Mouse (Mus musculus) forebrain, embryonic 12.5 days (tissue): ENCODE data around the gene Crybb2. TPM values are rescaled to one million over a fixed set of nuclear protein-coding genes. Genes with fewer than 3 reads are reported as not detected.

Source experiments
- ATAC-seq: fragments of 200-750 bp; cut with Nextera tagmentation; 2 replicates; pipeline ENCODE4 v1.8.0; 2017; ENCODE audit warnings: moderate TSS enrichment; ENCODE audit not compliant: low FRiP score
- H3K27ac ChIP-seq: fragments of 300-500 bp; sonication (generic); 2 replicates; pipeline ENCODE4 v1.5.1; 2016; ENCODE audit warnings: mild to moderate bottlenecking
- H3K27me3 ChIP-seq: fragments of 300-500 bp; sonication (generic); 2 replicates; pipeline ENCODE4 v1.6.1; 2016; ENCODE audit warnings: mild to moderate bottlenecking
- H3K36me3 ChIP-seq: fragments of 300-500 bp; sonication (generic); replicated peaks from 2 replicates; pipeline ENCODE4 v1.6.1; 2016; ENCODE audit warnings: mild to moderate bottlenecking
- H3K4me1 ChIP-seq: fragments of 300-500 bp; sonication (generic); 2 replicates; pipeline ENCODE4 v1.6.1; 2016
- H3K4me2 ChIP-seq: fragments of 300-500 bp; sonication (generic); 2 replicates; pipeline ENCODE4 v1.6.1; 2016; ENCODE audit warnings: mild to moderate bottlenecking, moderate library complexity
- H3K4me3 ChIP-seq: fragments of 300-500 bp; sonication (generic); replicated peaks from 2 replicates; pipeline ENCODE4 v1.5.1; 2016; ENCODE audit warnings: mild to moderate bottlenecking
- H3K9ac ChIP-seq: fragments of 300-500 bp; sonication (generic); 2 replicates; pipeline ENCODE4 v1.6.1; 2016; ENCODE audit warnings: mild to moderate bottlenecking
- H3K9me3 ChIP-seq: fragments of 300-500 bp; sonication (generic); 2 replicates; pipeline ENCODE4 v1.6.1; 2016
- WGBS: fragments of 180-500 bp; shearing (Covaris S2); methylation state at CpG from one replicate; pipeline ENCODE4 v1.1.7; 2016; 5-methylcytosine and 5-hydroxymethylcytosine counted together
- polyA plus RNA-seq: library from polyadenylated mRNA; unstranded; fragments of >200 nt; fragmentation: Nextera tagmentation; extraction: Ambion mirVana; gene quantifications from 2 replicates; pipeline ENCODE4 v1.2.1, GENCODE M21; 2016

Crybb2 gene
- polyA plus RNA-seq, 1 experiment from 2014 or later = not detected

- no peak overlapping the region for H3K27ac ChIP-seq
- H3K9me3 ChIP-seq = no peaks in the 10 kb centered on the region
- H3K36me3 ChIP-seq = no peaks in the 10 kb centered on the region
- H3K4me1 ChIP-seq = peaks cover 11% of the 10 kb centered on the region
- H3K4me3 ChIP-seq = no peak overlapping the region
- no peak overlapping the region for H3K4me2 ChIP-seq
- no peak overlapping the region for H3K9ac ChIP-seq
- no peak; the same call in 1 of the 2 replicates for ATAC-seq
- peaks cover 5% of the 10 kb centered on the region; the same call in 1 of the 2 replicates for H3K27me3 ChIP-seq
Measured at GRCm38 (mm10) chr5:113049876-113050275, 20.0 kb downstream of the Crybb2 start.

- no peaks in the 10 kb centered on the region for H3K9me3 ChIP-seq
- H3K9ac ChIP-seq = no peak overlapping the region
- no peak for ATAC-seq
- H3K27ac ChIP-seq = no peak overlapping the region
- H3K27me3 ChIP-seq = no peaks in the 10 kb centered on the region
- no peak overlapping the region for H3K4me3 ChIP-seq
- H3K36me3 ChIP-seq = no peaks in the 10 kb centered on the region
- 85% methylated on average over 10 of the region's 10 CpGs for WGBS
- no peak overlapping the region for H3K4me2 ChIP-seq
- H3K4me1 ChIP-seq = peaks cover 28% of the 10 kb centered on the region
Measured at GRCm38 (mm10) chr5:113045511-113046273, 24.2 kb downstream of the Crybb2 start.

DNA sequence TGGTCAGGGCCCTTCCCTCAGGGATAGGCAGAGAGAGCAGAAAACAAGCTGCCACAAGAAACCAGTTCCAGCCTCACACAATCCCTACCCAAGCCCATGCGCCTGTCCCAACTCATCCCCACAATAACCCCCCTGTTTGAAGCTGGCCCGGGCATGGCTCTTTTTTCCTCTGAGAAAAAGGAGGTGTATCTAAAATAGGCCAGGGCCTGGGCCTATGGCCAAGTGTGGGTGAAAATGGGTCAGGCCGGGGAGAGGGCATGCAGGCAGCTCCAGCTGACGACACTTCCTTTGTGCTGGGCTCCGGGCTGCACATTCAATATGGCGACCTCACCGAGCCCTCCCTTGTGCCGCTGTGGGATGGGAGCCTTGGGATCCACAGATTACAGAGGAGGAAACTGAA lies 26.4 kb downstream of the Crybb2 start:
- H3K36me3 ChIP-seq = no peaks in the 10 kb centered on the region
- H3K9ac ChIP-seq = no peak overlapping the region
- no peaks in the 10 kb centered on the region for H3K9me3 ChIP-seq
- H3K27ac ChIP-seq = no peak overlapping the region
- H3K4me2 ChIP-seq = no peak overlapping the region
- H3K4me1 ChIP-seq = peaks cover 17% of the 10 kb centered on the region
- no peak overlapping the region for H3K4me3 ChIP-seq
- ATAC-seq = no peak
- H3K27me3 ChIP-seq = no peaks in the 10 kb centered on the region
- WGBS = 84% methylated on average over 8 of the region's 8 CpGs

DNA sequence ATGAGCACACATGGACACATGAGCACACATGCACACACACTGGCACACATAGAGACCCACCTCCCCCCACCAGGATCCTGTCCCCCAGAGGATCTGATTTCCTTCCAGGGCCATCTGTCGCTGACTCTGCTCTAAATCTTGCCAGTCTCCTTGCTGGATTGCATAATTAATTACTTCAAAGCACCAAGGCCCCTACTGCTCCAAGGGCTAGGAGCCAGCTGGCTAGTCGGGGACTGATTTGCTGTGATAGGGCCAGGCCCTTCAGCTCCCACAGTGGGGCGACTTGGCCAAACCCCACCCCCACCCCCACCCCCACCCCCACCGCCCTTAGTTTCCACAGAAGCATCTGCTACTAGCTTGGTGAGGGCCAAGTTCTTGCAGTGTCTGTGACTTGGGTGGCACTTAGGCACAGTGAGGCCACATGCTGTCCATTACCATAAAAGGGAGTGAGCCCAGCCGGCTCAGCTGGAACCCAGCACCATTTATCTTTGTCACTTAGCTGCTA lies 28.3 kb downstream of the Crybb2 start:
- 4% methylated on average over 5 of the region's 5 CpGs for WGBS
- no peak overlapping the region for H3K9ac ChIP-seq
- no peaks in the 10 kb centered on the region for H3K36me3 ChIP-seq
- no peak overlapping the region for H3K4me2 ChIP-seq
- H3K9me3 ChIP-seq = no peaks in the 10 kb centered on the region
- no peaks in the 10 kb centered on the region for H3K27me3 ChIP-seq
- H3K4me3 ChIP-seq = no peak overlapping the region
- peak; percentile 91 for ATAC-seq
- H3K27ac ChIP-seq = peak overlapping the region; percentile 76
- peaks cover 17% of the 10 kb centered on the region for H3K4me1 ChIP-seq

GRCm38 (mm10) chr5:113040776-113041175 lies 29.1 kb downstream of the Crybb2 start:
- WGBS = 81% methylated on average over 6 of the region's 6 CpGs
- Histone ChIP-seq H3K4me3 (no peak overlapping the region), H3K4me2 (no peak overlapping the region), H3K27ac (peak overlapping the region; percentile 73), H3K4me1 (peaks cover 17% of the 10 kb centered on the region), H3K27me3 (no peaks in the 10 kb centered on the region), H3K36me3 (no peaks in the 10 kb centered on the region), H3K9me3 (no peaks in the 10 kb centered on the region), H3K9ac (no peak overlapping the region)
- no peak for ATAC-seq

- WGBS = 81% methylated on average over 6 of the region's 6 CpGs
- ATAC-seq = no peak
- H3K4me2 ChIP-seq = no peak overlapping the region
- no peaks in the 10 kb centered on the region for H3K27me3 ChIP-seq
- H3K36me3 ChIP-seq = no peaks in the 10 kb centered on the region
- H3K9ac ChIP-seq = no peak overlapping the region
- H3K9me3 ChIP-seq = no peaks in the 10 kb centered on the region
- H3K4me3 ChIP-seq = no peak overlapping the region
- no peak overlapping the region for H3K27ac ChIP-seq
- peaks cover 27% of the 10 kb centered on the region for H3K4me1 ChIP-seq
Measured at GRCm38 (mm10) chr5:113038601-113039000, 31.3 kb downstream of the Crybb2 start.

- no peak overlapping the region for H3K9ac ChIP-seq
- H3K36me3 ChIP-seq = no peaks in the 10 kb centered on the region
- no peak overlapping the region for H3K4me2 ChIP-seq
- ATAC-seq = no peak
- H3K9me3 ChIP-seq = no peaks in the 10 kb centered on the region
- no peak overlapping the region for H3K4me3 ChIP-seq
- WGBS = 69% methylated on average over 10 of the region's 10 CpGs
- peak overlapping the region; percentile 43; the same call in 1 of the 2 replicates for H3K27ac ChIP-seq
- no peaks in the 10 kb centered on the region for H3K27me3 ChIP-seq
- H3K4me1 ChIP-seq = peaks cover 19% of the 10 kb centered on the region
Measured at GRCm38 (mm10) chr5:113035094-113036047, 34.5 kb downstream of the Crybb2 start.

GRCm38 (mm10) chr5:113031201-113031754 lies 38.6 kb downstream of the Crybb2 start:
- Histone ChIP-seq H3K4me3 (no peak overlapping the region), H3K4me2 (no peak overlapping the region), H3K36me3 (no peaks in the 10 kb centered on the region), H3K9ac (no peak overlapping the region), H3K27ac (peak overlapping the region; percentile 3; the same call in 1 of the 2 replicates), H3K4me1 (peaks cover 19% of the 10 kb centered on the region), H3K27me3 (no peaks in the 10 kb centered on the region), H3K9me3 (no peaks in the 10 kb centered on the region)
- WGBS = 70% methylated on average over 15 of the region's 15 CpGs
- ATAC-seq = no peak

GRCm38 (mm10) chr5:113030082-113030481 lies 39.8 kb downstream of the Crybb2 start:
- Histone ChIP-seq H3K36me3 (no peaks in the 10 kb centered on the region), H3K27ac (no peak overlapping the region), H3K4me1 (peaks cover 17% of the 10 kb centered on the region), H3K4me3 (no peak overlapping the region), H3K4me2 (no peak overlapping the region), H3K9ac (no peak overlapping the region), H3K27me3 (no peaks in the 10 kb centered on the region), H3K9me3 (no peaks in the 10 kb centered on the region)
- ATAC-seq = no peak
- 73% methylated on average over 3 of the region's 3 CpGs for WGBS

DNA sequence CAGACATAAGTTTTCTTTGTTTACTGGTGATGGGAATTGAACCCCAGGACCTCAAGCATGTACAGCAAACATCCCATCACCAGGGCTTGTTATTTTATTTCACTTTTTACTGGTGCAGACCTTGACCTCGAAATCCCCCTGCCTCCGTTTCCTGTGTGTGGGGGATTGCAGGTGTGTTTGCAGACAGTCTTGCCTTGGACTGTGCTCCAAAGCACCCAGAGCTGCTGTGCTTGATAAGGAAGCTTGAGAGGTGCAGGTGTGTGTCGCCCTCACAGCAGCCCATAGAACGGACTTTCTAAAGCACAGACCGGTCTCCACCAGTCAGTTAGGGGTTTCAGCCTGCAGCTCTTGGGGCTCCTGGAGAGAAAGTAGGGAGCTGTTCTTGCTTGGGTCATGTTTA lies 43.2 kb downstream of the Crybb2 start:
- H3K9ac ChIP-seq = no peak overlapping the region

DNA sequence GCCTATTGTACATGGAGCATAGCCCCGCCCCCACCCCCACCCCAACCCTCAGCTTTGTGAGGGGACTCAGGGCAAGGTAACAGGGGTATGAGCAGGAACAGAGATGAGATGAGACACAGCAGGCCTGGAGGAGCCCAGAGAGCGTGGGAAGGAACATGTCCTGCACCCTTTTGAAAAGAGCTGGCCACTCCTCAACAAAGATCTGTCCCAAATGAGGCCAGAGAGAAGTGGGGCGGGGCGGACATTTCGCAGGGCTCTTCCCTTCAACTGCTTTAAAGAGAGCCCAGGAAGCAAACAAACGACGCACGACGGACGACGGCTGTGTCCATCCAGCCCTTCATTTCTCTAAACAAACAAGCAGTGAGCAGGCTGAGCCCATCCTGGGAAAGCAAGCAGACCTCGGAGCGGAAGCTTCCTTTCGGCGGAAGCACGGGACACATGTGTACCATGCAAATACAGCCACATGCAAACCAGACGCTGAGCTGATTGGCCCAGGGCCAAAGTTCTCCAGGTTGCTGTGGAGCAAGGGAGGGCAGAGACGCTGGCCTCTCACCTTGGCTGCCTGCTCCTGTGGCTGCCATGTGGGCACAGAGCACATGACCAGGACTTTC lies 45.7 kb downstream of the Crybb2 start:
- H3K9ac ChIP-seq = 0 out of 2 replicates have a peak overlapping the region, but pooled peaks have one; percentile 4
- H3K27me3 ChIP-seq = 0 out of 2 replicates have a peak, but pooled peaks cover 3% of the 10 kb centered on the region
- 37% methylated on average over 18 of the region's 18 CpGs for WGBS
- H3K4me1 ChIP-seq = peaks cover 27% of the 10 kb centered on the region
- peak overlapping the region; percentile 13 for H3K4me2 ChIP-seq
- ATAC-seq = peak; percentile 44
- H3K9me3 ChIP-seq = no peaks in the 10 kb centered on the region
- no peak overlapping the region for H3K4me3 ChIP-seq
- no peaks in the 10 kb centered on the region for H3K36me3 ChIP-seq
- peak overlapping the region; percentile 53; the same call in 1 of the 2 replicates for H3K27ac ChIP-seq

More for the DNA sequence above, 43.2 kb downstream of the Crybb2 start:
- 90% methylated on average over 5 of the region's 5 CpGs for WGBS
- Histone ChIP-seq H3K4me2 (no peak overlapping the region), H3K27ac (no peak overlapping the region), H3K9me3 (no peaks in the 10 kb centered on the region), H3K4me1 (peaks cover 35% of the 10 kb centered on the region), H3K4me3 (no peak overlapping the region), H3K36me3 (no peaks in the 10 kb centered on the region), H3K27me3 (0 out of 2 replicates have a peak, but pooled peaks cover 3% of the 10 kb centered on the region)
- no peak for ATAC-seq
